Mouse (Mus musculus): ENCODE results near the gene Olfr874. TPM values are rescaled to one million over a fixed set of nuclear protein-coding genes. Genes with fewer than 3 reads are reported as not detected.
A peak's percentile ranks its signal among the peaks of the same experiment; 100 is the strongest.
"Not testable (repeated sequence)": the region's sequence is repeated elsewhere in the genome, so short reads cannot be mapped to it uniquely, and the experiment has no call there.

Gene Olfr874
- polyA plus RNA-seq, 1 experiment from 2014 or later: 0.25 TPM

- H3K9me3 ChIP-seq (ENCODE audit: control insufficient read depth, low read length): no peaks in the 10 kb centered on the region
- no peak for ATAC-seq (ENCODE audit: low read depth)
- no peaks in the 10 kb centered on the region for H3K27me3 ChIP-seq (replicated peaks; ENCODE audit: control insufficient read depth, insufficient read depth, low read length)
- no peaks in the 10 kb centered on the region for H3K36me3 ChIP-seq (ENCODE audit: control insufficient read depth, insufficient read depth, low read length)
- no peak within 1 kb of the TSS for H3K9ac ChIP-seq (ENCODE audit: low read depth, low read length)
- DNase-seq (ENCODE audit: low spot score): no peak
- no peak within 1 kb of the TSS for H3K27ac ChIP-seq (replicated peaks; ENCODE audit: low read depth, low read length)
- 33% methylated on average over 2 of the region's 2 CpGs for WGBS
- H3K4me3 ChIP-seq (ENCODE audit: low read depth, low read length): no peak within 1 kb of the TSS
- no peaks in the 10 kb centered on the region for H3K4me1 ChIP-seq (ENCODE audit: control insufficient read depth, insufficient read depth, low read length)
- H3K4me2 ChIP-seq (ENCODE audit: low read depth, low read length): no peak within 1 kb of the TSS
Observed at GRCm38 (mm10) chr9:37771759-37772158, 26.9 kb downstream of the Olfr874 start, which contains the start of gene Olfr875. Gene Olfr875, plus strand, starts transcription at chr9:37771857.

- ATAC-seq (ENCODE audit: low read depth) (peak; percentile 71), DNase-seq (ENCODE audit: low spot score) (peak; percentile 33)
- Histone ChIP-seq H3K36me3 (ENCODE audit: control insufficient read depth, insufficient read depth, low read length) (no peaks in the 10 kb centered on the region), H3K27ac (replicated peaks; ENCODE audit: low read depth, low read length) (no peak overlapping the region), H3K4me2 (ENCODE audit: low read depth, low read length) (peak overlapping the region; percentile 48), H3K9me3 (ENCODE audit: control insufficient read depth, low read length) (no peaks in the 10 kb centered on the region), H3K4me3 (ENCODE audit: low read depth, low read length) (peak overlapping the region; percentile 26), H3K4me1 (ENCODE audit: control insufficient read depth, insufficient read depth, low read length) (no peaks in the 10 kb centered on the region), H3K9ac (ENCODE audit: low read depth, low read length) (peak overlapping the region; percentile 44), H3K27me3 (replicated peaks; ENCODE audit: control insufficient read depth, insufficient read depth, low read length) (no peaks in the 10 kb centered on the region)
- WGBS: 4% methylated on average over 7 of the region's 7 CpGs
Observed at GRCm38 (mm10) chr9:37782766-37783260, 37.9 kb downstream of the Olfr874 start.

GRCm38 (mm10) chr9:37783394-37784387 is 38.8 kb downstream of the Olfr874 start:
- H3K4me1 ChIP-seq (ENCODE audit: control insufficient read depth, insufficient read depth, low read length); H3K9ac ChIP-seq (ENCODE audit: low read depth, low read length); H3K36me3 ChIP-seq (ENCODE audit: control insufficient read depth, insufficient read depth, low read length); H3K27me3 ChIP-seq (replicated peaks; ENCODE audit: control insufficient read depth, insufficient read depth, low read length); H3K9me3 ChIP-seq (ENCODE audit: control insufficient read depth, low read length); H3K27ac ChIP-seq (replicated peaks; ENCODE audit: low read depth, low read length): not testable (repeated sequence)
- peak; percentile 33 for DNase-seq (ENCODE audit: low spot score)
- WGBS: 53% methylated on average over 11 of the region's 15 CpGs
- H3K4me2 ChIP-seq (ENCODE audit: low read depth, low read length): peak overlapping the region; percentile 48; the same call in 1 of the 2 replicates
- H3K4me3 ChIP-seq (ENCODE audit: low read depth, low read length): peak overlapping the region; percentile 26
- peak; percentile 30; the same call in 1 of the 2 replicates for ATAC-seq (ENCODE audit: low read depth)

- no peak for DNase-seq (ENCODE audit: low spot score)
- ATAC-seq (ENCODE audit: low read depth): no peak
- Histone ChIP-seq H3K27ac (replicated peaks; ENCODE audit: low read depth, low read length) (no peak overlapping the region), H3K9me3 (ENCODE audit: control insufficient read depth, low read length) (no peaks in the 10 kb centered on the region), H3K27me3 (replicated peaks; ENCODE audit: control insufficient read depth, insufficient read depth, low read length) (no peaks in the 10 kb centered on the region), H3K4me2 (ENCODE audit: low read depth, low read length) (no peak overlapping the region), H3K9ac (ENCODE audit: low read depth, low read length) (no peak overlapping the region), H3K36me3 (ENCODE audit: control insufficient read depth, insufficient read depth, low read length) (no peaks in the 10 kb centered on the region), H3K4me3 (ENCODE audit: low read depth, low read length) (no peak overlapping the region), H3K4me1 (ENCODE audit: control insufficient read depth, insufficient read depth, low read length) (no peaks in the 10 kb centered on the region)
- 66% methylated on average over 2 of the region's 2 CpGs for WGBS
Observed at GRCm38 (mm10) chr9:37786411-37786810, 41.5 kb downstream of the Olfr874 start.

Other genes with a start within 250 kb of the Olfr874 start
- gene Esam, start 217.0 kb upstream of the Olfr874 start, polyA plus RNA-seq (2014; fragmentation: Nextera tagmentation; extraction: Ambion mirVana): 52.0 and 54.0 TPM in 2 replicates
- gene Vsig2, start 205.9 kb upstream of the Olfr874 start, polyA plus RNA-seq (2014; fragmentation: Nextera tagmentation; extraction: Ambion mirVana): 1.2 and 1.5 TPM in 2 replicates
- gene Nrgn, start 192.2 kb upstream of the Olfr874 start, polyA plus RNA-seq (2014; fragmentation: Nextera tagmentation; extraction: Ambion mirVana): 7.0 and 8.8 TPM in 2 replicates
- 13.4 and 13.9 TPM in 2 replicates for gene Siae, start 189.4 kb upstream of the Olfr874 start, polyA plus RNA-seq (2014; fragmentation: Nextera tagmentation; extraction: Ambion mirVana)
- 6.9 and 10.2 TPM in 2 replicates for gene Spa17, start 131.4 kb upstream of the Olfr874 start, polyA plus RNA-seq (2014; fragmentation: Nextera tagmentation; extraction: Ambion mirVana)
- gene Tbrg1, start 87.8 kb upstream of the Olfr874 start, polyA plus RNA-seq (2014; fragmentation: Nextera tagmentation; extraction: Ambion mirVana): 197 and 214 TPM in 2 replicates
- 39.9 and 57.4 TPM in 2 replicates for gene Panx3, start 75.9 kb upstream of the Olfr874 start, polyA plus RNA-seq (2014; fragmentation: Nextera tagmentation; extraction: Ambion mirVana)
- gene Olfr160, start 28.9 kb upstream of the Olfr874 start, polyA plus RNA-seq (2014; fragmentation: Nextera tagmentation; extraction: Ambion mirVana): not detected in 2 replicates
- 0.11 TPM in 1 of 2 replicates, not detected in the other for gene Olfr875, start 26.8 kb downstream of the Olfr874 start, polyA plus RNA-seq (2014; fragmentation: Nextera tagmentation; extraction: Ambion mirVana)
- 0.13 TPM in 1 of 2 replicates, not detected in the other for gene Olfr876, start 57.9 kb downstream of the Olfr874 start, polyA plus RNA-seq (2014; fragmentation: Nextera tagmentation; extraction: Ambion mirVana)
- 0.07 TPM in 1 of 2 replicates, not detected in the other for gene Olfr877, start 109.2 kb downstream of the Olfr874 start, polyA plus RNA-seq (2014; fragmentation: Nextera tagmentation; extraction: Ambion mirVana)
- 0.12 and 0.26 TPM in 2 replicates for gene Olfr145, start 151.6 kb downstream of the Olfr874 start, polyA plus RNA-seq (2014; fragmentation: Nextera tagmentation; extraction: Ambion mirVana)
- gene Olfr878, start 172.7 kb downstream of the Olfr874 start, polyA plus RNA-seq (2014; fragmentation: Nextera tagmentation; extraction: Ambion mirVana): 0.06 and 0.12 TPM in 2 replicates
- gene Olfr881, start 246.7 kb downstream of the Olfr874 start, polyA plus RNA-seq (2014; fragmentation: Nextera tagmentation; extraction: Ambion mirVana): not detected in 2 replicates